Mouse (Mus musculus) ovary, postnatal 10 days (tissue): Measurements from ENCODE around the gene Prtg.

Source experiments
- DNase-seq: peaks from one replicate; pipeline ENCODE4 v3.0.0; 2022; ENCODE audit warnings: low spot score

Gene Prtg

DNA sequence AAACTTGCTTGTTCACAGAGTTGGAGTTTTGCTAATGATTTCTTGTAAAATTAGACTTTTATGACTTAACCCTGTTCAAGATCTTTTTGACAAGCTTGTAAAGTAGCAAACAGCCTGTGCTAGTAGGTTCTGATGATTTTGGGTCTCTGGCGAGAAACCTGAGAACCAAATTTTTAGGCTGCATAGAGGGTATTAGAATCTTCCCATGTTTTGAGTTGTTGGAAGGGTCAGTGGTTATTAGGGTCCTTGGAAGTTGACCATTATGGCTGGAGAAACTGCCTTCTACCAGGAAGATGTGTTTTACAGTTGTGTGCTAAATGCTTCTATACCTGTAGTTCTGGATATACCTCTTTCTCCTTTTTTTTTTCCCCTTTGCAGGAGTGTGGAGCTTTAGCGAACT is 2.4 kb downstream of the Prtg start:
- no peak for DNase-seq

DNA sequence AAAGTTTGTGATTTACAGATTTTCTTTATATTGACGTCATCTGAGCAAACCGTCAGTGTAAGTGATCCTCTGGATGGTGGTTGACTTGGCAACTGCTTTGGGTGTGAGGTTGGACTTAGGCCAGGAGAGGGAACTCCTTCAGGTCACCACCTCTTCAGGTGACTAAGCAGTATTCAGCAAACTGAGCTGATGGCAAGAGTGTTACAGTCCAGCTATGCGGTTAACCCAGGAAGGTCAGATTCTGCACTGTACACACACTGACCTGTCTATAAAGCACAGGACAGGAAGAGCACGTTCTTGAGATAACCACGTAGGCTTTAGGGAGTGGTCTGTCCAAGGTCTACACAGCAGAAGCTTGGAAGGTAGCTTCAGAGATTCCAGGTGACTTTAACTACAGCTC is 3.9 kb downstream of the Prtg start:
- no peak for DNase-seq

DNA sequence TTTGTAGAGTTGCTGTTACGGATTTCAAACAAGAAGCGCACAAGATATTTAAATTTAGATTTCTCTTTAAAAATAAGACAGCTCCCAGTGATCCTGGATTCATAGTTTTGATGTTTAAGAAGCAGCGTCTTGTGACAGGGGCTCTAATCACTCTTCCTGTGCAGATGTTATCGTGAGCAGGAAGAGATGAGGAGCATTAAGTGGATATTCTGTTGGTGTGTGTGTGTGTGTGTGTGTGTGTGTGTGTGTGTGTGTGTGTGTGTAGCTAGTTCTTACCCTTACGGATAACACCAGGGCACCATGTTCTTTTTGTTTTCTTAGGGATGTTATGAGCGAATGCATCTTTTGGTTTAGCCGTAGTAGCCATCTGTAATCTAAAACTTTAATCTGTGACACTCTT is 5.4 kb downstream of the Prtg start:
- DNase-seq, result no peak

DNA sequence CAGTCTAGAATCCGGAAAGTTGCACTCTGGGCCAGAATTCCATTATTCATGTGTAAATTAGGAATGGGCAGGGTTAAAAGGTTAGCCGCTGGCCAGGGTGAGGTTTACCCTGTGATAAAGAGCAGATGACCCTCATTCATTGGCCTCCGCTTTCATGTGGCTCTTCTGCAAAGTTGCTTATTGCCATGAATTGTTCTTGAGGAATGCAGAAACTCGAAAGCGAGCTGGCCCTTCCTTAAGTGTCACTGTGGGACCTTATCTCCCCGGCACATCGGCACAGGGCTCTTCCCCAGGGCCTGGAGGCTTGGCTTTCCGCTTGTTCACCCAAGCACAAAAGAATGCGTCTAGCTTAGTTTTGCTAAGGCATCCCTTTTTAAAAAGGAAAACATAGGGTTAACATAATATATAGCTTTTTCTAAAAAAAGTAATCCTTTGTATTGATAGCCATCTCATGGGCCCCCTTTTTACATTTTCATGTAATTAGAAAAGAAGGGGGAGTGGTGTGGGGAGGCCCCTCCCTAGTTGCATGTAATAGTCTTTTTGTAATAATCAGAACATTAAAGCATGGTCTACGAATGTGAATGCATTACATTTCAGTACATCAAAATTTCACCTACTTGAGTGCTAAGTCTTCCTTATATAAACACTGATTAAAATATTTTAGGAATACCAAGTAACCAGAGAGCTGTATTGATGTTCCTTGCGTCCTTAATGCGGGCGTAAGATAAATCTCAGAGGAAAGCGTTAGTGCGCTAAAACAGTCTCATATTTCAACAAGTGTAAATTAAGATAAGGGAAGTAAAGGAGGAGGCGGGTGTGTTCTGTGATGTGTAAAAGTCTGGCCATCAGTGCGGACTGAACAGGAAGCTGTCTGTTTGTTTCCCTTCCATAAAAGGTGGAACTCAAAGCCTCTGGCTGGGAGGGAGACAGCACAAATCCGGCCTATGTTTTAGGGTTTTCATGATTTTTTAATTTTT is 6.2 kb downstream of the Prtg start:
- no peak for DNase-seq

DNA sequence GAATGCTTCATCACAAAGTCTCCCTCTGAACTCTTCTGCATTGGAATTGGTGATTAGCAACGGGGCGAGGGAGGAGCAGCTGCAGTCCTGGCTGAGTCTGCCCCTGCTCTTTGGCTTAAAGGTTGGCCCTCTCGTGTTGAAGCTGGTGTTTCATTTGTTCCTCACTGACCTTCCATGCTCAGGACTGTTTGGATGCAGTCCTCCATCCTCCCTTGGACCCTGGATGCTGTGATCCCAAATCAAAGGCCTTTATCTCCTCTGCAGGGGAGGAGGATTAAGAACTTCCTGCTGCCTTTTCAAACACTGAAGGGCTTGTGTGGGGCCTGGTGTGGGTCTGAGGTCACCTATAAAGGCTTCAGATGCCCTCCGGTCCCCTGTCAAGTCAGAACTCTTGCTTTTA is 18.8 kb downstream of the Prtg start:
- DNase-seq, result no peak

DNA sequence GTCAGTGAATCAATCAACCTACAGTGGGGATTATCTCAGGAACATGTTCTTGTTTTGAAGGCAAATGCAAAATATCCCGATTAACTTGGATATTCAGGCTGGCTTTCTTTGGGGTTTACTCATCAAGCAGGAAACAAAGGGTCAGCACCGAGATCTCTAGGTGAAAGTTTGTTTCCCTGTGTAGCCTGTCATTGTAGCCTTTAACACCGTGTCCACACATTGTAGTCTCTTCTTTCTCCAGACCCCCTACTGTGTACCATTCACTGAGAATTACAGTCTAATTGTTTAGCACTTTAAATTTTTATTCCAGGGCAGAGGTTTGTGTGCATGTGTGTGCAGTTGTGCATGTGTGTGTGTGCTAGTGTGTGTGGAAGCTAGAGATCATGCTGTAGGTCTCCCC is 19.3 kb downstream of the Prtg start:
- DNase-seq, result no peak

DNA sequence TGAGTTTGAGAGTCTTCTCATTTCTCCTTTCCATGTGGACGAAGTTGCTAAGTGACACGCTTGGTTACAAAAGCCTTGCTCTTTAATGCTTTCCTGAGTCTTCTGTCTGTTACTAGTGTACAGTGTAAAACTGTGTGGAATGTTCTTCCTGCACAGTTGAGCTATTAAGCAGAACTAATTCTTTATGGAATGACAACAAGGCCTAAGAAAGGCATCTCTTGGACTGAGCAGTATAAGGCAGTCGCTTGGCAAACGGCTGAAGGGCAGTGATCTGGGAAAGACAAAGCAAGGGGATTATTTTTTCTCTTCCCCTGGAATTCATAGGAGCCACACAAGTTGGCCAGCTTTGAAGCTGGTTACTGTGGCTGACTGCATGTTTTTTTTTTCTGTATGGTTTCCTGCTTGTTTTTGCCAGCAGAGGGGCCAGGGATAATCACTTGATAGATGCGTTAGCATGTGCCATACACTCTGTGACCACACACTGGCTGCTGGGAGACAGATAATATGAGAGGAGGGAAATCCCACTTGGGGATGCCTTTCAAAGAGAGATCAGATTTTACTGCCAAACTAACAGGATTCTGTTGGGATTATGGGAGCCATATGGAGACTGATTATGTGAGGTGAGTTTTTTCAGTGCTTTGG is 22.1 kb downstream of the Prtg start:
- no peak for DNase-seq

DNA sequence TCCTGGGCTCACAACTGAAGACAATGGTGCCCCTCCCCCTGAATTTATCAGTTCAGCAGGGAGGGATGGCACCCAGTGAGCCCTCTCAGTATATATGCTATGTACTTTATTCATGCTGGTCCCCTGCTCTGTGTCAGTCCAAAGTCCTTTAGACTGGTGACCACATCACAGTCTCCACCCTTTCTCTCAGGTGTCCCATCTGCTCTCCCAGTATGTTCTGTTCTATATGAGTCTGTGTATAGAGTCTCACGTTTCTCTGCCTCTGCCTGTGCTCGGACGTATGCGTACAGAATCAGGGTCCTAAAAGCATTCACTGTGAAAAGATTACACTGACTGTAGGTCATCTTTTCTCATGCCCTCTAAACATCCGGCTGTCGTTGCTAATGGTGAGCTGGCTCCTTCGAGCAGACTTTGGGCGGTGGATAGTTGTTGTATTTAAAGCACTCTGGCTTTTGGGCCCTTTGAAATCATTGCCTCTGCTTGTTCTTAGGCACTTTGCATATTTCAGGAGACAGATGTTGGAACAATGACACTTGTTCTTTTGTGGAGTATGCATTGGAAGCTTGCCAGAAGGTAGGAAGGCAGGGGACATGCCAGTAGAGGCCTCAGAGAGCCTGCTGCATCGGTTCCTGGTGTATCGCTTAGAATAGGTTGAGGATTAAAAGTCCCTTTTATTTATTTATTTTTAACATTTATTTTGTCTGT is 27.5 kb downstream of the Prtg start:
- no peak for DNase-seq

DNA sequence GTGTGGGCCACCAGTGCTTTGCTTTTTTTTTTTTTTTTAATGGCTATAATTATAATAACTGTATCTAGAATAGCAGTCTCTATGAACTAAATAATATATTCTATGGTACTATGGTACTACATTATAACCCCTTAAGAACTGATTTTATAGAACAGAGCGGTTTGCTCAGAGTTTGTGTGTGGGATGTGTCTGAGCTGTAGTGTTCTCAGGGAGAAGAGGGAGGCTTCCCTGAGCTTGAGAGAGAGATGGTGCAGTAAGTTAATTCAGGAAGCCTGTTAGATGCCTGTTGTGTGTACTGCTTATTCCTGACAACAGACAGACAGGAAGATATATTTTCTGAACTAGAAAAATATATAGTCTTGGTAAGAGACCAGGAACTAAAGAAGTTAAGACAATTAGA is 28.3 kb downstream of the Prtg start:
- no peak for DNase-seq

DNA sequence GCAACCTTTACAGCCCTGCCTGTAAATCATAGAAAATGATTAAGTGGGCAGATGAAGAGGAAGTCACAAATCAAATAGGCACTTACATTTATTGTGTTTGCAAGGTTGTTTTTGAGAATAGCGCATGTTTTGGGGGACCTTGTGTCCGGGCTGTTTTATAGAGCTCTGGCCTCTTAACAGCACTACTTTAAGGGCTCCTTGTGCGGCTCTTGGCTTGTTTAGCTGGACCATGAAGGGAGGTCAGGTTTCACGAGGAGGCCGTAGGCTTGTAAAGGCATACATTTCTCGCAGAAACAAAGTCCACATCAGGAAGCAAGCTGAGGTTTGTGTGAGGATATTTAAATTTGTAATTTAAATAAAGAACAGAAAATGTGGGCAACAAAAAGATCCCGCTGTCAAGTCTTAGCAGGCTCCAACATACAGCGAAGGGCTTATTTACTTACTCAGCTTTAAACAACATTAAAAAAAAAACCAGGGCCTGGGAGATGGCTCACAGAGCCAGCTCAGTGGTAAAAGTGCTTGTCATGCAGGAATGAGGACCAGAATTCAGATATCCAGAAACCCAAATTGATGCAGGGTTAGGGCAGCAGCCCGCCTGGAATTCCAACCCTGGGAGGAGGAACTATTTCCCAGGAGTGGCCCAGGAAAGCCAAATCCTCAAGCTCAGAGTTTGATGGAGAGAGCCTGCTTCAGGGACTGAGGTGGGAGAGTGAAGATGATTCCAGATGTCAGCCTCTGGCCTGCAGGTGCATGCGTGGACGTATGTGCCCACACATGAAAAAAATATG is 30.2 kb downstream of the Prtg start:
- no peak for DNase-seq

DNA sequence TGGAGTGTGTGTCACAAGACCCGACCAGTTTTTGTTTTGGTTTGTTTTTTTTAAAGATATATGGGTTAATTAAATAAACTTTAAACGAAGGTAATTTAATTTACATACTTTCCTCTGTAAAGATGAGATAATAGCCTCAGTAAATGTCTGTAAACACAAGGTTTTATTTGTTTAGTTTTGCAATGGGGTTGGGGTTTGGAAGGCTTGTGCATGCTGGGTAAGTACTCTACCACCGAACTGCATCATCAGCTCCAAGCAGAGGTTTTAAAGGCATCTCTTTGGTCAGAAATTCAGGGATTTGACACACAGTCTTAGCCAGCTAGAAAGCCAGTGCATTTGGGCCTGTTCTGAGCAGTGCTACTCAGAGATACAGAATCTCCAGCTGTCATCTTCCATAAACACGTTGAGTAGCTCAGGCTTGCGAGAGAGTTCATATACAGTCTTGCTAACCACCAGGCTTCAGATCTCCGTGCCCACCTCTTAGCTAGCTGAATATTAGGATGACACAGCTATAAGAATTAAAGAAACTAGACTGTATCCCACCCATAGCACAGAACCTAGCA is 31.0 kb downstream of the Prtg start:
- no peak for DNase-seq

DNA sequence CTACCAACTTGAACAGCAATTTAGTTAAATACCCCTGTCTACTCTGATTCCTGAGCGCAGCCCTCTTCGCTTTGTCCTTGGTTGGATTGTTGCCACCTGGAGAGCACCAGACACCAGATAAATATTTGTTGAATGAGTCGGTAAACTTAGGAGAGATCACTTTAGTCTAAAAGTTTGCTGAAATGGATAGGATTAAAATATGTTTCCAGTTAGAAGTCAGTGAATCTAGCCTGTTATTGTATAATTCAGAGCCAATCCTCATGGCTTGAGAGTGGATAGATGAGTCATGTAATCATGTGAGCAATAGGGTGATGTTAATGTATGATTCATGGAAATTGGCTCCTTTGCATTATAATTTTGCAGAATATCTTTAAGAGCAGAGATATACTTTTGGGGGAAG is 31.6 kb downstream of the Prtg start:
- no peak for DNase-seq

DNA sequence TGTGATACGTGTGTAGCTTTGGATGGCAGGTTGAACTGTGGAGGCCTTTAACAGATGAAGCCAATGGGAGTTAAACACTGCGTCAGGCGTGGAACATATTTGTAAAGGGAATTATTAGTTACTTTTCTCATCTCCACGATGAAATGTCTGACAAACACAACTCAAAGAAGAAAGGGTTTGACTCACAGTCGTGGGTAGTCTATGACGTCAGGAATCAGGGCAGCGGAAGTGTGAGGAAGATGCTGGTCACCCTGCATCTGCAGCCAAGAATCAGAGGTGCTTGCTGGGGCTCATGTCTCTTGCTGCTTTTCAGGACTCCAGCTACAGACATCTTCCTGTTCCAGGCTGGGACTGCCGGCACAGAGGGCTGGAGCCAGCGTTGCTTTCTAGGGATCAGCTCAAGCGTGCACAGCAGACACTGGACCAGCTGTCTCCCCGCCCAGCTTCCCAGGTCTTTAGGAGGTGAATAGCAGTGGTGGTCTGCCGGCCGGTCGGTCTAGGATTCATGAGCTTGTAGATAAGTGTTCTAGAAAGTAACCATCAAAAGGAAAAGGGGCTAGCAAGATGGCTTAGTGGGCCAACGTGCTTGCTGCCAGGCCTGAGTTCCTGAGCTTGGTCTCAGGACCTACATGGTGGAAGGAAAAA is 32.8 kb downstream of the Prtg start:
- no peak for DNase-seq

DNA sequence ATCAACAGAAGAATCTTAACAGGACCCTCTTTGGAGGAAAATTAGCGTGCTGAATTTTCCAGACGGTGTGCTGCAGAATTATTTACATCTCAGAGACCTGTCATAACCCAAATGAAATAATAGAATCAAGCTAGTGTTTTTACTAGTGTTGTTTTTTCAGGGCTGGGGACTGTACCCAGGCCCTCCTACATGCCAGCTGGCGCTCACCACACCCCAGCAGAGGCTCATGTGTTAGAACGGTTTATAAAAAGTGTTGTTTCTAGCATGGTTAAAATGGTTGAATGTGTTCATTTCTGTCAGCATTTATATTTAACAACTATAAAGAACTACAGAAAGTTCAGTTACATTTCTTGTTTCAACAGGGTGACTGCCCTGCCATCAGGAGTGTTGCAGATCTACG is 37.8 kb downstream of the Prtg start:
- DNase-seq, result no peak

DNA sequence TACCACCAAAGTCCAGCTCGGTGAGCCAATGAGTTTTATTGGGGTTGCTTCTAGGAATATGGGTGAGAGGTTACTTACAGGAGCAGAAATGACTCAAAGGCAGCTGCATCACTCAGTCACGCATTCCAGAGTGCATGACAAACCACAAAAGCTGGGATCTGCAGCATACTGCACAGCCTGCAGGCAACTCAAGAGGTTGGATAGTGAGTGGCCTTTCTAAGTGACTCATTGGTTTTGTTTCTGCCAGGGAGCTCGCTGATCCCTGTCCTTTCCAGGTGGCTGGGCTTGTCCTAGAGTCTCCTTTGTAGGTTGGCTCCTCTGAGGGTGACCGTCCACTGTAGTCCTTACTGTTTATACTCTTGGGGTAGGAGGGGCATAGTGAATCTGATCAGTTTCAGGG is 39.5 kb downstream of the Prtg start:
- no peak for DNase-seq

DNA sequence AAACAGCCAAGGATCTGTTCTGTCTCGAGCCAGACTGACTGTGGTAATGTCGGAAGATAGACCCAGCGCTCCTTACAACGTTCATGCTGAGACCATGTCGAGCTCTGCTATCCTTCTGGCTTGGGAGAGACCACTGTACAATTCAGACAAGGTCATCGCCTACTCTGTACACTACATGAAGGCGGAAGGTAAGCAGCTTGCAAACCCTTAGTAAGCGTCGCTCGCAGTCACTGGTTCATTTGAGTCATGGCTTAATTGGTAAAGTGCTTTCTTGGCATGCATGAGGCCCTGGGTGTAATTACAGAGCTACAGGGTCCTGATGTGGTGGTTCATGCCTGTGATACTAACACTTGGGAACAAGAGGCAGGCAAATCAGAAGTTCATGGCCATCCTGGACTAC is 44.9 kb downstream of the Prtg start:
- DNase-seq, result no peak

DNA sequence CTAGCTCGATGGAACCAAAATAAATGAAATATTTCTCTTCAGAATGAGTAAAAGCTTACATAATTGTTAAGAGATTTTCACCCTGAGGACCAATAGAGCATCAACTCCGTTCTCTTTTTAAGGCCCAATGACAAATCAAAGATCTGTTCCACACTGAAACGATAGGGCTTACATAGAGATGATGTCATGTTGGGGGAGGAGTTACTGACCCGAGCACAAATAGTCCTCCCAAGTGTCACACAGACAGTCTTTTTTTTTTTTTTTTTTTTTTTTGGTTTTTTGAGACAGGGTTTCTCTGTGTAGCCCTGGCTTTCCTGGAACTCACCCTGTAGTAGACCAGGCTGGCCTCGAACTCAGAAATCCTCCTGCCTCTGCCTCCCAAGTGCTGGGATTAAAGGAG is 45.3 kb downstream of the Prtg start:
- no peak for DNase-seq

DNA sequence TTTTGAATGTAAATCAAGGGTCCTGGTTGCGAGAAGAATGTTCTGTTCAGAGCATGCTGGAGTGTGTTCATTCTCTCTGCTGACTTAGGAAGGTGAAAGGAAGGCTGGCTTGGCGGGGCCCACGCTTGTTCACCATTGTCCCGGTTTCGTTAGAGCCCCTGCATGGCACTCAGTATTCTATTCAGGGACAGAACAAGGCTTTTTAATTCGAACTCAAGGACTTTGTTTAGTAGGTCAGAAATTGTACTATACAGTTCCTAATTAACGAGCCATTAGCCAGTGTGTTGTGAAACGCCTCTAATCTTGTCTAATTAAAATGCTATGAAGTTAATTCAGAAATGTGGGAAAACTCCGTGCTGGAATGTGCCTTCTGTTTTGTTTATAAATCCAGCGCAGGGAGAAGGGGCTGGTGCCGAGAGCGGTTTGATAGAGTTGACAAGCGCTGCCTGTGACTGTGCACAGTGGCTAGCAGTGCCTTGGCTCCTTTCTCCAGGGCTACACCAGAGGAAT is 47.1 kb downstream of the Prtg start:
- DNase-seq, result no peak

DNA sequence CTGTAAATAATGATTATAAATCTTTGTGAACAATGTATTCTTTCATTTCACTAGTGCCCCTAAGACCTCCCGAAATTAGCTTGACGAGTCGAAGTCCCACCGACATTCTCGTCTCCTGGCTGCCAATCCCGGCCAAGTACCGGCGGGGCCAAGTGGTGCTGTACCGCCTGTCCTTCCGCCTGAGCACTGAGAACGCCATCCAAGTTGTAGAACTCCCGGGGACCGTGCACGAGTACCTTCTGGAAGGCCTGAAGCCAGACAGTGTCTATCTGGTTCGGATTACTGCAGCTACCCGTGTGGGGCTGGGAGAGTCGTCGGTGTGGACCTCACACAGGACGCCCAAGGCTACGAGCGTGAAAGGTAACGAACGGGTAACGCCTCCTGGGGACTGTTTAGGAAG is 50.0 kb downstream of the Prtg start:
- DNase-seq, result no peak

DNA sequence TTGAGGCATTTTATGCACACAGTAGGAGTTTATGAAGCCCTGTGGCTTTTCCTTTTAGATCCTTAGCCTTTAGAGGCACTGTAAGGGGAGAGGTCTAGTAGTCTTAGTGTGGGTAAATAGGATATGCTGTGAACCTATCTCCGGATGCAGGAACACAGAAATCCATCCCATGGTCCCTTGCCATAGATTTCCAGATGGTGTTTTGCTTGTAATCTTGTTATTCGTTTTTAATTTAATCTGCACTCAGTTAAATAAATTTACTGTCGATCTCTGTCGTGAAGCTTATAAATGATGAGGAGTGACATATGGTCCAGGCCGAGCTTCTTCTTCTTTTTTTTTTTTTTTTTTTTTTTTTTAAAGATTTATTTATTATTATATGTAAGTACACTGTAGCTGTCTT is 54.1 kb downstream of the Prtg start:
- DNase-seq, result no peak

DNA sequence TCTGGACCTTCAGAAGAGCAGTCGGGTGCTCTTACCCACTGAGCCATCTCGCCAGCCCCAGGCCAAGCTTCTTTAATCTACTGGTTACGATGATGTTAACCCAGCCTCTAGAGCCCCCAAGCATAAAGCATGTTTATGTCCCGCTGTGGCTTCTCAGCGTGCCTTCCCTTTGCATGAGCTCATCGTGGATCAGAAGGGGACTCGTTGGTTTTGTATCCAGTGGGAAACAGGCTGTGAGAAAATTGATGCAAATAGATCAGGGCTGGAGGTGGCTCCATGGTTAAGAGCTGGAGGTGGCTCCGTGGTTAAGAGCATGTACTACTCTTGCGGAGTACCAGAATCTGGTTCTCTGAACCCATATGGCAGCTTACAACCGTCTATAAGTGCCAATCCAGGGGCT is 54.6 kb downstream of the Prtg start:
- no peak for DNase-seq
